Mouse (Mus musculus): ENCODE measurements around the gene Ift81.

Ift81 gene

GRCm38 (mm10) chr5:122625565-122626252 is 11.4 kb upstream of the Ift81 start:
- no peak for DNase-seq (ENCODE audit: low read depth, low spot score)

GRCm38 (mm10) chr5:122624952-122625479 is 10.7 kb upstream of the Ift81 start:
- no peak for DNase-seq (ENCODE audit: low read depth, low spot score)

GRCm38 (mm10) chr5:122623861-122624260 is 9.5 kb upstream of the Ift81 start:
- DNase-seq (ENCODE audit: low read depth, low spot score) = no peak

- no peak for DNase-seq (ENCODE audit: low read depth, low spot score)
Observed at GRCm38 (mm10) chr5:122622526-122622925, 8.2 kb upstream of the Ift81 start.

- DNase-seq (ENCODE audit: low read depth, low spot score) = no peak
Observed at GRCm38 (mm10) chr5:122621376-122621886, 7.1 kb upstream of the Ift81 start.

GRCm38 (mm10) chr5:122619686-122620296 is 5.5 kb upstream of the Ift81 start:
- no peak for DNase-seq (ENCODE audit: low read depth, low spot score)

- no peak for DNase-seq (ENCODE audit: low read depth, low spot score)
Observed at GRCm38 (mm10) chr5:122617718-122618117, 3.4 kb upstream of the Ift81 start.

- DNase-seq (ENCODE audit: low read depth, low spot score) = no peak
Observed at GRCm38 (mm10) chr5:122611651-122612050, 2.7 kb downstream of the Ift81 start.

GRCm38 (mm10) chr5:122604894-122605293 is 9.4 kb downstream of the Ift81 start:
- no peak for DNase-seq (ENCODE audit: low read depth, low spot score)

GRCm38 (mm10) chr5:122602233-122602632 is 12.1 kb downstream of the Ift81 start:
- peak; percentile 85 for DNase-seq (ENCODE audit: low read depth, low spot score)

- no peak for DNase-seq (ENCODE audit: low read depth, low spot score)
Observed at GRCm38 (mm10) chr5:122595470-122595869, 18.8 kb downstream of the Ift81 start.

GRCm38 (mm10) chr5:122589891-122590290 is 24.4 kb downstream of the Ift81 start:
- DNase-seq (ENCODE audit: low read depth, low spot score) = no peak

GRCm38 (mm10) chr5:122585546-122585945 is 28.8 kb downstream of the Ift81 start:
- no peak for DNase-seq (ENCODE audit: low read depth, low spot score)

- no peak for DNase-seq (ENCODE audit: low read depth, low spot score)
Observed at GRCm38 (mm10) chr5:122584093-122584492, 30.2 kb downstream of the Ift81 start.

GRCm38 (mm10) chr5:122576683-122577329 is 37.5 kb downstream of the Ift81 start:
- no peak for DNase-seq (ENCODE audit: low read depth, low spot score)

GRCm38 (mm10) chr5:122572001-122572400 is 42.3 kb downstream of the Ift81 start:
- DNase-seq (ENCODE audit: low read depth, low spot score) = no peak

- DNase-seq (ENCODE audit: low read depth, low spot score) = no peak
Observed at GRCm38 (mm10) chr5:122566626-122567025, 47.7 kb downstream of the Ift81 start.

- DNase-seq (ENCODE audit: low read depth, low spot score) = no peak
Observed at GRCm38 (mm10) chr5:122560654-122561053, 53.7 kb downstream of the Ift81 start.

- DNase-seq (ENCODE audit: low read depth, low spot score) = no peak
Observed at GRCm38 (mm10) chr5:122558127-122558526, 56.2 kb downstream of the Ift81 start.

GRCm38 (mm10) chr5:122555107-122555506 is 59.2 kb downstream of the Ift81 start:
- no peak for DNase-seq (ENCODE audit: low read depth, low spot score)

- no peak for DNase-seq (ENCODE audit: low read depth, low spot score)
Observed at GRCm38 (mm10) chr5:122552638-122553037, 61.7 kb downstream of the Ift81 start.

- no peak for DNase-seq (ENCODE audit: low read depth, low spot score)
Observed at GRCm38 (mm10) chr5:122550460-122550859, 63.9 kb downstream of the Ift81 start.

All from CD4-positive helper T cell, adult 2 months (primary cell).